Mouse (Mus musculus) thymus, adult 2 months (tissue): ENCODE measurements around the gene Cables2.

ENCODE experiments used
- CTCF ChIP-seq: fragments of 200-500 bp; IDR thresholded peaks from 2 replicates; pipeline ENCODE4 v1.5.1; 2012; ENCODE audit warnings: mild to moderate bottlenecking, control low read depth, low read length, moderate library complexity, borderline replicate concordance; ENCODE audit not compliant: control insufficient read depth, poor library complexity, insufficient read depth; ENCODE audit errors: extremely low read depth
- POLR2A ChIP-seq: fragments of 200-500 bp; IDR thresholded peaks from 2 replicates; pipeline ENCODE4 v1.6.1; 2012; ENCODE audit warnings: mild to moderate bottlenecking, low read length, control low read depth, moderate library complexity; ENCODE audit not compliant: control insufficient read depth, poor library complexity, insufficient read depth; ENCODE audit errors: extremely low read depth

DNA sequence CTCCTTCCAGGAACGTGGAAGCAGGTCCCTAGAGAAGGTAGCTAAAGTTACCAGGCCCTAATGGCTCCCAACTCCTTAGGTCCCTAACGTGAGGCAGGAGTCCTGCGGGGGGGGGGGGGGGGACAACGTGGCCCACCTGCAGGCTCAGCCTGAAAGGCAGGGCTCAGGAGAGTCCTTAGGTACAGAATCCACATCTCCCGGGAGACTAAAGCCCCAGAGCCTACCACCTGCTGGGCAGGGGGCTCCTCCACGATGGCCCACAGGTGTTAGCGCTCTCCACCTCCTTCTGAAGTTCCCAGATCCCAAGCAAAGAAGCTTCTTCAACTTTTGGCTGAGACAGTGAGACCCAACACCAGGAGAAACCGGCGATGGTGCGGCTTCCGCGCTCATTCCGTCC is 48.7 kb downstream of the Cables2 start:
- TF ChIP-seq POLR2A = no peak
- TF ChIP-seq CTCF = no peak
